Mouse (Mus musculus): ENCODE data around the gene Tuba4a. TPM values are rescaled to one million over a fixed set of nuclear protein-coding genes. Genes with fewer than 3 reads are reported as not detected.

The Tuba4a gene
- polyA plus RNA-seq (2015; fragmentation: Illumina TruSeq; extraction: RNeasy Lipid Tissue Mini Kit (QIAGEN cat#74804); ENCODE audit: low read depth, low replicate concordance): 815 TPM

DNA sequence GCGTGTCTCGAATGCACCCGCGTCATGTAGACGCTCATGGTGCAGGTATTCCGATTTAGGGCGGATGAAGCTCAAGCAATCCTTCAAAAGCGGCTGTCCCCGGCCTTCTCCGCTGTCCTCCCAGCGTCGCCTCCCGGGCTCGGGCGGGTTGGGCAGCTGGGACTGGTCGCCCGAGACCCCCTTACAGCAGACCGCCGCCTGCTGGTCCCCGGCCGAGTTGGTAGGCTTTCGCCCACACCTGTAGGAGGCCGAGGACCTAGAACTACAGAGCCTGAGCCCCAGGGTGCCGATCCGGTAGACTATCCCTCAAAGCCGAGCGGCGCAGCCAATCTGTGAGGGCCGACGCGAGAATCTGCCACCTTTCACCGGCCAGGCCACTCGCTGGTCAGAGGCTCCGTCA lies at the start of gene Tuba4a:
Tuba4a (minus strand) TSS at position 335 of the 400 bp plus-strand sequence.

DNA sequence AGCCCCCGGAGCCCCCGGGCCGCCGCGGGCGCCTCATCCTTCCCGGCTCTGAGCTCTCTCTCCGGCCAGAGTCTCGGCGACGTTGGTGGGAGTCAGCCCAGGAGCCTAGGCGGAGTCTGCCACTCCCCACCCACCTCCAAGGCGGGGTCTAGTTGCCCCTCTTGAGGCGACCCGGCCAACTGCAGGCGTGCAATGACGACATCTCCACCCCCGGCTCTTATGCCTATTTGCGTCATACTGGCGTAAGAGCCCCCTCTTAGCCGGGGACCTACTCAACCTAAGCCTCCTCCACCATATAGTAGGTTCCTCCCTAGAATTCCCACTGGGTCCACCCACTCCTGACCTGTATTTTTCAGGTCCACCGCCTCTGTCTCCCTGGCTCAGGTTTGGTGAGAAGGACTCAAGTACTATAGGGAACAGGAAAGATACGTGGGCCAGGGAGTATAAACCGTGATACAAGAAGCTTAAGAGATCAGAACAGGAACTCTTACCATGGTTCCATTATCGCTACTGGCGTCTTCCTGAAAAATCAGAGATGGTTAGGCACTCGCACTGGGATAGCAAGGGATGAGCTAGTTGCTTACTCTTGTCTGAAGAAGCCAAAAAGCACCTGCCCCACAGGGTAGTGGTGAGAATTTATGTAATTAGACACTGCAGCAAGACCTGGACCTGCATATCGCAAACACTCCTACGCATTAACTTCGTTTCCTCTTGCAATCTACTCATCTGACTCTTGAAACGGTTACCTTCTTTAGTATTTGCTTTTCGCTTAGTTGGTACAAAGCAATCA lies 44.6 kb upstream of the Tuba4a start, which contains the start of gene Ptprn:
Ptprn (minus strand) TSS at position 412 of the 790 bp plus-strand sequence.

DNA sequence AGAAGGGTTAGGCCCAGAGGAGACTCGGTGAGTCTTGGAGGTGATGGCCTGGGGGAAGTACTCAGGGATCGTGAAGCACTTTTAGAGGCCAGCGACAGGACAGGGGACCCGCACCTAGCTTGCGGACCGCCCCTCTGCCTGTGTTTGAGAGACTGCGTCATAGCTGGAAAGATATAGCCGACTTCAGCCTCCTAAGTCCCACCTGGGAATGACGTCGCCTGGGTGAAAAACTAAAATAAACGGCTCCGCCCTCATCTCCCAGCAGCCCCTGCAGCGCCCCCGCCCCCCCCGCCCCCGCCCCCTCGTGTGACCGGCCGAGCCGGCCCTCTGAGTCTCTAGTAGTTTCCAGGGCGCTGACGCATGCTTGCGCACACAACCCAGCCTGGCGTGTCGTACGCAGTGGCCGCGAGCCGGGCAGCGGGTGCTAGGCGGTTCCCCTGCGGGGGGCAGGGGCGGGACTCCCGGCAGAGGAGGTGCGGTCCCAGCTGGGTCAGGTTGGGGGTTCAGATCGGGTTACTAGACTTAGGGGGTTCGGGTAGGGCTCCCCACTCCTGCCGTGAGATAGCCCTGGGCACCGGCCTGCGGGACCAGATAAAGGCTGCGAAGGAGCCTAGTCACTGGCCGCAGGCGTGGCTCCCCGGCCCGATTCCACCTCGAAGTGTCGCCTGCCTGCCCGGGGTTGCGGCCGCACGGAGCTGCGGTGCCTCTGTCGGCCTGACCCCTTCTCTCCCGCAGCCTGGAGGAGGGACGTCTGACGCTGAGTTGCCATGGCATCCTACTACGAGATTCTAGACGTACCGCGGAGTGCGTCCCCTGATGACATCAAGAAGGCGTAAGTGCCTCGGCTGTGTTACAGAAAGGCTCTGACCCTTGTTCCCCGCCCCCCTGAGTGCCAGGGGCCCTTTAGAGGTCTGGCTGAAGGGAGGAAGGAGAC lies 16.7 kb upstream of the Tuba4a start, which contains the start of gene Dnajb2:
Dnajb2 (plus strand) TSS at position 290 of the 934 bp plus-strand sequence.

DNA sequence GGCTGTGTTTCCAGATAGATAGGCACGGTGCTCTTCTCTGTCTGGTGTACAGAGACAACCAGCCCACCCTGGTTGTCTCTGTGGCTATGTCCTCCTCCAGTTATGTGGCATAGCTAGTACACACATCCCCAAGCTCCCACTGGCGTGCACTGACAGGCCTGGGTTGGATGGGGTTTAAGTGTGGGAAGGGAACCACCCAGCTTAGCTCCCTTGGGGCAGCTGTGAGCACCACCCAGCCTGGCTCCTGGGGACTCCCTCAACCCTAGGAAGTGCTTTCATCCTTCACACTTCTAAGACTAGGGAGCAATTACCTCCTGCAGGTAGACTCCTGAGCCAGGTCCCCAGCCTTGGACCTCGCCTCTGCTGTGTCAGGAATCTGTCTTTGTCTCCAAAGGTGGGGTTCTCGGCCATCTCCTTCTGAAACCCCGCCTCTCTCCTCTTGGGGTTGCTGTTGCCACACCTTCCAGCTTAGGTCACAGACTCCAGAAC lies 12.0 kb upstream of the Tuba4a start, which contains the start of gene A630095N17Rik:
A630095N17Rik (minus strand) TSS at position 439 of the 489 bp plus-strand sequence.

DNA sequence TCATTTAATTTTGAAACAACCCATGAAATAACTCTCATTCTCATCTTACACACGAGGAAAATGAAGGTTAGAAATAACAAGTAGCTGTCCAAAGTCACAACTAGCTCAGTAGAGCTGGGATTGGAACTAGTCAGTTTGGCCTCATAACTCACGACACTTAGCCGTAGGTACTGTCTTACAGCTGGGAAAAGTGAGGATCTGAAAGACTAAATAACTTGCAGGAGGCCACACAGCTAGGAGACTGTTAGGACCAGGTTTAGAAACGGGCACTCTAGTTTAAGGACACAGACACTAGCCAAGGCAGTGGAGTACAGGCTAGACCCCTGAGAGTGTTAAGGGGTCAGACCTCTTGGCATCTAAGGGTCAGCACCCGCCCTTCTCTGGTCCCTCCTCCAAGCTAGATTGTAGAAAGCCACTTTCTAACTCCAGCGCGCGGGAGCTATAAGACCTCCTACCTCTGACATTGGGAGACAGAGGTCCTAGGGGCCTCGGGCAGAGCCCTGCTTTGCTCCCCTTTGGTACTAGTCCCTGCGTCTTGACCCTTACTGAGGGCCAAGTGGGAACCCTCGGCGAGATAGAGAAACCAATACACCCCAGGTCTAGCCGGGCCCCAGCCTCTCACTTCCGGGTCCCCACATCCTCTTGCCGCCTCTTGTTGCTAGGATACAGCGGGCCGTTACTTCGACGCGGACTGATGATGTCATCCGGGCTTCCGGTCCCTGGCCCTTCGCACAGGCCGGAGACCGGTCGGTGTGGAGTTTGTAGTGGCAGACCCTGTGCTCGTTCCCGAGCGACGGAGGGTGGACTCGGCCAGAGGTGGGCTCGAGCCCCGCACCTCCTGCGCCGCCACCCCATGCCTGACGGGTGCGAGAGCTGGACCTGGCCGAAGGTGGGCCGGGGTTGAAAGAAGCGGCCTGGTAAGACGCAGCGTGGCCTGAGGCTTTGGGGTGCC lies 9.3 kb downstream of the Tuba4a start, which contains the start of the genes Glb1l and Stk16:
Glb1l (minus strand) TSS at position 678 of the 952 bp plus-strand sequence.
Stk16 (plus strand) TSS at position 703 of the 952 bp plus-strand sequence.

DNA sequence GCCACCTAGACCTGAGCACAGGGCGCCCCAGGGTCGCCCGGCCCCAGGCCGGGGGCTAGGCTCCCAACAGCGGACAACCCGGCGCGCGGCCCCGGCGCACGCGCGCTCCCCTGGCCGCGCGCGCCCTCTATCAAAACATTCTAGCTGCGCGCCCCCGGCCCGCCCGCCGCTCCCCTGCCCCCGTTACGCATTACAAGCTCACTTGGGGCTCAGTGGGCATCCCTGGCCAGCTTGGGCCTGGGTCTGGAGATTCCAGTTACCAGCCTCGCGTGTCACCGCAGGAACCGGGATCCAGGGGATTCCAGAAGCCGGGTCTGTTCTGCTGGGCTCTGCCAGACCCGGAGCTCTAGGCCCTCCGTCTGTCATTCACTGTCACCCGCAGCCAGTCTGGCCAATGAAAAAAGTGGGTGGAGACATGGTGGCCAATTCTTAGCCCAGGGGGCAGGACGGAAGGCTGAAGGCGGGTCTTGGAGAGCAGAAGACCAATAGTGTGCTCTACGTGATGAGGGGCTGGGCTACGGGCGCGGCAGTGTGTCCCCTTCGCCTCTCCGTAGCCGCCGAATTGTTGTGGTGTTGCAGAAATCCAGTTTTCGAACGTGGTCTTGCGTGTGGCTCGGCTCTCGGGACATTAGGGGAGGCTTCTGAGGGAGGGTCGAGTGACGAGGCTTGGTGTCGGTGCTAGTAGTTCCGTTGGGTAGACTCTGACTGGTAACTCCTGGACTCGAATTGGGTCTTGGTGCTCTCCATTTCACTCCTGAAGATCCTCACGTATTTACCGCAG lies 27.9 kb downstream of the Tuba4a start, which contains the start of the genes Ankzf1 and Atg9a:
Ankzf1 (plus strand) TSS at position 530 of the 781 bp plus-strand sequence.
Atg9a (minus strand) TSS at position 575 of the 781 bp plus-strand sequence.

DNA sequence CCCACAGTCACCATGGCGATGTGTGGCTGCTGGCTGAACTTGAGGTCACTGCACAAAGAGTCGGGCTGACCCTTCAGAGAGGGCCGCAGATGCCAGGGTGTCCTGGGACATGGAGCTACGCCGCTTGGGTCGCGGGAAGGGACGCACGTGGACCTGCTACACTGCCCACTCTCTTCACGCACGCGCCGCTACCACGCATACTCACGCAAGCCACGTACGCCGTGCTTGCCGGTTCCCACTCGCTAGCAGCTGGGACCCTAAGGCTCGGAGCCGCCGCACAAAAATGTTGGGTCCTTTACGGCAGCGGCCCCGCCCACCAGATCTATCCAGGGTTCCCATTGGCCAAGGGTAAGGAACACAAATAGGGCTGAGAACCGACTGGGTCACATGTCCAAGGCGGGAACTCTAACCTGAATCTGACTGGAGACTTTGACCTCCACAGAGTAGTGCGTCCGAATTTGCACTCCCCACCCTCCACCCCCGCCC lies 39.5 kb downstream of the Tuba4a start, which contains the start of gene Abcb6:
Abcb6 (minus strand) TSS at position 288 of the 486 bp plus-strand sequence.

DNA sequence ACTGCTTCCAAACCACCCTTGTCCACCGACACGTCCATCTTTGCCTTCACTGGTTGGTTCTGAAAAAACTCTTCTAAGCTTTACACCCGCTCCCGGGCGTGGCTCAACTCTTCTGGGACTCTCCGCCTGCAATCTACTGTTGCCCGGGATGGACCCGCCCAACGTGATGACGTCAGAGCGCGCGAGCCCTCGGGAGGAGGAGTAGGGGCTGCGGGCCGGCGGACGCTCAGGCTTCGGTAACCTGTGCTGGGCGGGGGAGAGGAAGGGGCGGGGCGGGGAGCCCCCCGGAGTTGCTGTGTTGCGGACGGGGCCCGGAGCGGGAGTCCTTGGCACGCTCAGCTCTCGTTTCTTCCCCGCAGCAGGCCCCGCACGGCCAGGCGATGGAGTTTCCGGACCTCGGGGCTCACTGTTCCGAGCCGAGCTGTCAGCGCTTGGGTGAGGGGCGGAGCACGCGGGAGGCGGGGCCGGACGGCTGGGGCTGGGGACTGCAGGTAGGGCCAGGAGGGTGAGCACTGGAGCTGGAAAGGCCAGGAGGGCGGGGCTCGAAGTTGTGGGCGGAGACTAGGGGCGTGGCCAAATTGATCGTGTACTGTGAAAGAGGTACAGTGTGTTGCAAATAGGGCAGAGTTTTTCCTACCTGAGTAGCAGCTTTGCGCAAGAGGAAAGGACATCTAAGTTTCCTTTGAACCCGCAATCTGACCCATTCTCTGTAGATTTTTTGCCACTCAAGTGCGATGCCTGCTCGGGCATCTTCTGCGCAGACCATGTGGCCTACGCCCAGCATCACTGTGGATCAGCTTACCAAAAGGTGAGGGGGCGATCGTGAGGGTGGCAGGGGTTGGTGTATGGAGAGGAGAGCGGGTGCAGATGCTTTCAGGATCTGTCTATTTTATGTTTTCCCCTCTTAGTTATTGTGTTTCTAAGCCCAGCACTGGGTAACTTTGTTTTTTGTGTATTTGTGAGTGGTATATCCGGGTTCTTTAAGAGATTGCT lies 50.9 kb downstream of the Tuba4a start, which contains the start of gene Zfand2b:
Zfand2b (plus strand) TSS at position 175 of the 993 bp plus-strand sequence.

Other genes starting within 250 kb of the Tuba4a start
- 2.9 TPM for gene Nhej1, start 94.7 kb downstream of the Tuba4a start, polyA plus RNA-seq (2015; fragmentation: Illumina TruSeq; extraction: RNeasy Lipid Tissue Mini Kit (QIAGEN cat#74804); ENCODE audit: low read depth, low replicate concordance)
- 1.2 TPM for gene Slc23a3, start 86.0 kb downstream of the Tuba4a start, polyA plus RNA-seq (2015; fragmentation: Illumina TruSeq; extraction: RNeasy Lipid Tissue Mini Kit (QIAGEN cat#74804); ENCODE audit: low read depth, low replicate concordance)
- 32.5 TPM for gene Cnppd1, start 77.2 kb downstream of the Tuba4a start, polyA plus RNA-seq (2015; fragmentation: Illumina TruSeq; extraction: RNeasy Lipid Tissue Mini Kit (QIAGEN cat#74804); ENCODE audit: low read depth, low replicate concordance)
- 177 TPM for gene Retreg2, start 77.1 kb downstream of the Tuba4a start, polyA plus RNA-seq (2015; fragmentation: Illumina TruSeq; extraction: RNeasy Lipid Tissue Mini Kit (QIAGEN cat#74804); ENCODE audit: low read depth, low replicate concordance)
- 38.9 TPM for gene Zfand2b, start 51.2 kb downstream of the Tuba4a start, polyA plus RNA-seq (2015; fragmentation: Illumina TruSeq; extraction: RNeasy Lipid Tissue Mini Kit (QIAGEN cat#74804); ENCODE audit: low read depth, low replicate concordance)
- gene Abcb6, start 39.5 kb downstream of the Tuba4a start, polyA plus RNA-seq (2015; fragmentation: Illumina TruSeq; extraction: RNeasy Lipid Tissue Mini Kit (QIAGEN cat#74804); ENCODE audit: low read depth, low replicate concordance): 16.0 TPM
- gene Ankzf1, start 27.7 kb downstream of the Tuba4a start, polyA plus RNA-seq (2015; fragmentation: Illumina TruSeq; extraction: RNeasy Lipid Tissue Mini Kit (QIAGEN cat#74804); ENCODE audit: low read depth, low replicate concordance): 23.9 TPM
- gene Atg9a, start 27.7 kb downstream of the Tuba4a start, polyA plus RNA-seq (2015; fragmentation: Illumina TruSeq; extraction: RNeasy Lipid Tissue Mini Kit (QIAGEN cat#74804); ENCODE audit: low read depth, low replicate concordance): 87.2 TPM
- 9.7 TPM for gene Glb1l, start 9.1 kb downstream of the Tuba4a start, polyA plus RNA-seq (2015; fragmentation: Illumina TruSeq; extraction: RNeasy Lipid Tissue Mini Kit (QIAGEN cat#74804); ENCODE audit: low read depth, low replicate concordance)
- 131 TPM for gene Stk16, start 9.0 kb downstream of the Tuba4a start, polyA plus RNA-seq (2015; fragmentation: Illumina TruSeq; extraction: RNeasy Lipid Tissue Mini Kit (QIAGEN cat#74804); ENCODE audit: low read depth, low replicate concordance)
- gene A630095N17Rik, start 12.2 kb upstream of the Tuba4a start, polyA plus RNA-seq (2015; fragmentation: Illumina TruSeq; extraction: RNeasy Lipid Tissue Mini Kit (QIAGEN cat#74804); ENCODE audit: low read depth, low replicate concordance): not detected
- gene Dnajb2, start 16.5 kb upstream of the Tuba4a start, polyA plus RNA-seq (2015; fragmentation: Illumina TruSeq; extraction: RNeasy Lipid Tissue Mini Kit (QIAGEN cat#74804); ENCODE audit: low read depth, low replicate concordance): 126 TPM
- 334 TPM for gene Ptprn, start 44.6 kb upstream of the Tuba4a start, polyA plus RNA-seq (2015; fragmentation: Illumina TruSeq; extraction: RNeasy Lipid Tissue Mini Kit (QIAGEN cat#74804); ENCODE audit: low read depth, low replicate concordance)
- 298 TPM for gene Resp18, start 58.5 kb upstream of the Tuba4a start, polyA plus RNA-seq (2015; fragmentation: Illumina TruSeq; extraction: RNeasy Lipid Tissue Mini Kit (QIAGEN cat#74804); ENCODE audit: low read depth, low replicate concordance)
- 71.3 TPM for gene Dnpep, start 98.1 kb upstream of the Tuba4a start, polyA plus RNA-seq (2015; fragmentation: Illumina TruSeq; extraction: RNeasy Lipid Tissue Mini Kit (QIAGEN cat#74804); ENCODE audit: low read depth, low replicate concordance)
- gene Des, start 140.5 kb upstream of the Tuba4a start, polyA plus RNA-seq (2015; fragmentation: Illumina TruSeq; extraction: RNeasy Lipid Tissue Mini Kit (QIAGEN cat#74804); ENCODE audit: low read depth, low replicate concordance): 2.4 TPM
- gene Speg, start 155.4 kb upstream of the Tuba4a start, polyA plus RNA-seq (2015; fragmentation: Illumina TruSeq; extraction: RNeasy Lipid Tissue Mini Kit (QIAGEN cat#74804); ENCODE audit: low read depth, low replicate concordance): 92.7 TPM
- 61.1 TPM for gene Gmppa, start 216.1 kb upstream of the Tuba4a start, polyA plus RNA-seq (2015; fragmentation: Illumina TruSeq; extraction: RNeasy Lipid Tissue Mini Kit (QIAGEN cat#74804); ENCODE audit: low read depth, low replicate concordance)
- 22.7 TPM for gene Asic4, start 230.6 kb upstream of the Tuba4a start, polyA plus RNA-seq (2015; fragmentation: Illumina TruSeq; extraction: RNeasy Lipid Tissue Mini Kit (QIAGEN cat#74804); ENCODE audit: low read depth, low replicate concordance)